Mouse (Mus musculus): ENCODE data around the gene Plxnd1.

The Plxnd1 gene

DNA sequence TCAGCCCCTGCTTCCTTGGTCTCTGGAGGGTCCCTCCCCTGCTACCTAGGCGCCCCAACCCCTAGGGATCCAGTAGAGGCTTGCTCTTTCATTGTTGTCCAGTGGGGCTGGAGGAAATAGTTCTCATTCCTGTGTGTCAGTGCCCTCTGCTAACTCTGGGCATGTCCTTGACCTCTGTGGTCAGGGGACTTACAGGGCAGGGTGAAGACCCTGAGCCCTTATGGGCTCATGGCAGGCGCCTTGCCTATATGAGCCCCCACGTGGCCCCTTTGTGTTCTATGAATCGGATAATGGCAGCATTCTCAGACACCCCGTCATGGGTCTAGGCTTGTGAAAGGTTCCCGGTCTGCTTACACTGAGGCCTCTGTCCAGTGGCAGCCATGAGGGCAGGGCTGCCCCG lies 4.0 kb upstream of the Plxnd1 start:
- DNase-seq = no peak

DNA sequence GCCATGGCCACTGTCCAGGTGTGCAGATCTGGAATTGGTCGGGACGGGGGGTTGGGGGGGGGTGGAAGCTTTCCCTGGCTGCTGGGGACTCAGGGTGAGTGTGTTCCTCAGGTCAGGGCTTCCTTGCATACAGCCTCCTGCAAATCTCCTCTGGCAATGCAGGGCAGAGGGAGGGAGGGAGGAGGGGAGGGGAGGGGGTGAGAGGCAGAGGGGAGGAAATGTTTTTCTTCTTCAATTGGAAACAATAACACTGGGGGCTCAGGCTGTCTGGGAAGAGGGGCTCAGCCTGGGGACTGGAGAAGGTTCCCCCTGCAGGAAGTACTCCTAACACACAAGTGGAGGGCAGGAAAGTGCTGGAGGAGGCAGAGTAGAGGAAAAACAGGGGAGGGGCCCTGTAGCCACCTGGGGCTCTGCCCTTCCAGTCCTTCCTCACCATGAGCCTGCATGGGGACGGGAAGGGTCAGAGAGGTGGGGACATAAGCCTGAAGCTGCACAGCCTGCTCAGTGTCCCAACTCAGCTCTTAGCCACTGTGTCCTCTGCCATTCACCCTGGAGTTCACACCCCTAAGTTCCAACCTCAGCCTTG lies 3.0 kb upstream of the Plxnd1 start:
- DNase-seq = no peak

DNA sequence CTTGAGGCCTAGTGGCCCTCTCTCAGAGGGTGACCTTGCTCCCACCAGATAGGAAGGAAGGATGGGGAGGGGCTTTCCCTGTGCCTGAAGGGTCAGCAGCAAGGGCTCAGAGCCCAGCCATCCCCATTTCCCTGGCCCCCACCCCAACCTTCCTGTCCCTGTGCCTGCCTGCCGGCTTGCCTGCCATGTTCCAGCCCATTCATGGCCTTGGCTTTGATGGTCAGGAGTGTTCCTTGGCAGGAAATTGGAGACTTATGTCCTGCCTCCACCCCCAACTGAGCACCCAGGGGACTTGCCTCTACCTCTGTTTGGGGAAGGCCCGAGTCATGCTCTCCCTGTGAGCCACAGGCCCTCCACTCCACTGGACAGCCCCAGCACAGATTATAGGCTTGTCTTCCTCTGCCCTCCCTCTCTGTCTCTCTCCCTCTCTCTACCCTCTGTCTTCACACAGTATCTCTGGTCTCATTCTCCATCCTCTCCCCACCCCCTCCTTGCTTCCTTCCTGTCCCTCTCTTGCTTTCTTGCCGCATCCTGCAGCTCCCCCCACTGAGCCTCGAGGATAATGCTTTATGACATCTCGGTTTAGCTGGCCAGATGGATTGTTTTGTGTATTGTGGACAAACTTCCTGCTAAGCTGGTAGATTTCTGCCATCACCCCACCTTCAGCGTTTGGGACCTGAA lies 1.5 kb upstream of the Plxnd1 start:
- peak; percentile 82 for DNase-seq

DNA sequence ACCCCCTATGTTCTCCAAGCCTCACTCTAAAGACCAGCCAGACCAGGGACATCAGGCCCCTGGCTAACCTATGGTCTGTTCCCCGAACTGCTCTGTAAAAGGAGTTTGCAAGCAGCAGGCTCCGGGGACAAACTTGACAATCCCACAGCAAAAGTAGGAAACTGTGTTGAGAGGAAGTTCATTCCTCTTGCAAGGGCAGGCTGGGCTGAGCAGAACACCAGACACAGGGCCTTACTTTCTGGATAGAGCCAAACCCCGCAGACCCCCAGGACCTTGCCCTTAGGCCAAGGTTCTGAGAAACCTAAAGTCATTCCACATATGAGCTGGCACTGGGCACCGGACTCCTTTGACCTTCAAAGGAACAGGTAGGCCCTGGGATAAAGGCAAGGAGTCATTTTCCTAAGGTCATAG lies 731 bp upstream of the Plxnd1 start:
- DNase-seq = no peak

DNA sequence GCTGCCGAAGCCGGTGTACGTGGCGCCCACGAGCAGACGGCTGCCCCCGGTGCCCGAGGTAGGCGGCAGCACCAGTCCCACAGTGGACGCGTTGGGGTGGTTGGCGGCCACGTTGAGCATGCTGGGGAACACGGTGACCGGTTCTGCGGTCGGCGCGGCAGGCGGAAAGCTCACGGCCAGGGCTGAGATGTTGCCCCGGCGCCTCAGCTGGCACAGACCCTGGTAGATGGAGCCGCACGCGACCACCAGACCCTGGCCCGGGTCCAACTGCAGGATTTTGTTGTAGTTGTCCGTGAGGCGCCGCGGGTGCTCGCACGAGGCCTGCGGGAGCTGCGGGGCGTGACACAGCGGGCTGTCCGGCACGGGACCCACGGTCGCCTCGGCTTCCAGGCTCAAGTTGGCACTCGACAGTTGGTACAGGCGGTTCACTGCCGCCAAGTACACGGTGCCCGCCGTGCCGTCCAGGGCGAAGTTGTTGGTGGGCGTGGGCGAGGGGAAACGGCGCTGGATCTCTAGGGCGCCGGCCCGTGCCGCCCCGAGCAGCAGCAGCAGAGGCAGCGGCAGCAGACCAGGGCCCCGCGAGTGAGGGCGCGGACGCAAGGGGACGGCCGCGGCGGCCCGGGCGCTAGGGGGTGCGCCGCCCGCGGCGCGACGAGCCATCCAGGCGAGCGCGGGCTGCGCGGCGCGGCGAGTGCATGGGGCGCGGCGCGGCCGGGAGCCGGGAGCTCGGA lies 494 bp downstream of the Plxnd1 start:
- DNase-seq = no peak

DNA sequence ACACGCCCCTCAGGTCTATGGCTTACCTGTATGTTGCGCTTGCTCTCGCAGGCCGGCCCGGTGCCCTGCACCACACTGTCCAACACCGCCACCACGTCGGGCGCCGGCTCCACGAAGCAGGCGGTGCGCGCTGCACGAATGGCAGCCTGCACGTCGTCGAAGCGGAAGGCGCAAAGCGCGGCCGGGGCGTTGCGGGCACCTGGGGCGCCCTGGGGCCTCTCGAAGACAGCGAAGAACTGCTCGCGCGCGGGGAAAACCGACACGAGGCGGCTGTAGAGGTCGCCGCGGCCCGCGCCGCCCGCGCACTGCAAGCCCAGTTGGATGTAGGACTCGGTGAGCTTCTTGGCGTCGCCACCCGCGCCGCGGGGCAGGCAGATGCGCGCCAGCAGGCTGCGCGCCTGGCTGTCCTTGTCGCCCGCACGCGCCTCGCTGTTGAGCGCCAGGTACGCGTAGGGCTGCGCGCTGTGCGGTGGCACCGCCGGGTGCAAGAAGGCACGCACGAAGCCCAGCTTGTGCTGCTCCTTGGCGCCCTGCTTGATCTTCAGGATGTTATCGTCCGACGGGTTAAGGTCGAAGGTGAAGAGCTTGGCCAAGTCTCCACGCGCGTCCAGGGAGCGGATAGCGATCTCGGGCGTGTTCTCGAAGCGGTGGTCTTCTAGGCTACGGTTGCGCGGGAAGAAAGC lies 1.2 kb downstream of the Plxnd1 start:
- no peak for DNase-seq

DNA sequence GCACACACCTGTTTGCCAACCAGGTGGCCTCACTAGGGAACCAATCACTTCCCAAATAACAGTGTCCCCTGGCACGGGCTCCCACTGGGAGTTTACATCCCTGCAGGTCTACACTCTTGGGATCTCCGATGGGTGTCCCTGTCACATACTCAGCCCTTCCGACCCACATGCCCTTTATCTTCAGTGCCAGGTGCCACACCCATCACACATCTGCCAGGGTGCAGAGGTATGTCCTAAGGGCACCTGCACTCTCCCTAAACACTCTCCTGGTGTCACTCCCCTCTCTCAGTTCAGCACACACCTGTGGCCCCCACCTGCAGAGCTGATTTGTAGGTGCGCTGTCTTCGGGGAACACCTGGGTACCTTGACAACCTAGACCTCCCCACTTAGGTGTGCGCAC lies 1.8 kb downstream of the Plxnd1 start:
- no peak for DNase-seq

DNA sequence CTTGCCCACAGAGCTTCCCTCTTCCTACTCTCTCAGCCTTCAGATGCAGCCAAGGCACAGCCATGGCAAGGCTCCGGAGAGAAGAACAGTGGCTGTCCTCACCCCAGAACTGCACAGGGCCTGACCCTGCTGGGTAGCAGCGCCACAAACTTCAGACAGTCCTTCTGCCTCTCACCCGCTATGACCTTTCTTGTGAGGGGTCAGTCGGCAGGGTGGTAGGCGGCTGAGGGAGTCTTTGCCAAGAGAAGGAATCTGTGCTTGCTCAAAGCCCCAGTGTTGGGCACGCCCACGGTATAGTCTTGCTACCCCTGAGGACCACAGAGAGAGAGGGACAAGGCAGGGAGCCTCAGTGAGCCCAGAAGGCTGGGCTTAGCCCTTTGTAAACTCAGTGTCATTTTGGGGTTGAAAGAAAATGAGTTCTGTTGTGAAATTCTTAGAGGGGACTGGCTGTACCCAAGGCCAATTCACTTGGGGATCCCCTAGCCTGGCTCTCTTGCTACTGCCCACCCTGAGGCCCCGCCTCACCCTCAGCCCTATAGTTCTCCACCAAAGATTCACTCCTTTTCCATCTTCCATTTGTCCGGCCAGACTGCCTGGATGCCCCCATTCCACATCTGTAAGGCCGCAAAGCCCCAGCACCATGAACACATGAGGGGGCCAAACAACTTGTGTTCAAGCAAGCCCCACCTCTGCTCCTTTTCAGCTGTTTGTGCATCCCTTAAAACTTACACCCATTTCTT lies 2.8 kb downstream of the Plxnd1 start:
- no peak for DNase-seq

DNA sequence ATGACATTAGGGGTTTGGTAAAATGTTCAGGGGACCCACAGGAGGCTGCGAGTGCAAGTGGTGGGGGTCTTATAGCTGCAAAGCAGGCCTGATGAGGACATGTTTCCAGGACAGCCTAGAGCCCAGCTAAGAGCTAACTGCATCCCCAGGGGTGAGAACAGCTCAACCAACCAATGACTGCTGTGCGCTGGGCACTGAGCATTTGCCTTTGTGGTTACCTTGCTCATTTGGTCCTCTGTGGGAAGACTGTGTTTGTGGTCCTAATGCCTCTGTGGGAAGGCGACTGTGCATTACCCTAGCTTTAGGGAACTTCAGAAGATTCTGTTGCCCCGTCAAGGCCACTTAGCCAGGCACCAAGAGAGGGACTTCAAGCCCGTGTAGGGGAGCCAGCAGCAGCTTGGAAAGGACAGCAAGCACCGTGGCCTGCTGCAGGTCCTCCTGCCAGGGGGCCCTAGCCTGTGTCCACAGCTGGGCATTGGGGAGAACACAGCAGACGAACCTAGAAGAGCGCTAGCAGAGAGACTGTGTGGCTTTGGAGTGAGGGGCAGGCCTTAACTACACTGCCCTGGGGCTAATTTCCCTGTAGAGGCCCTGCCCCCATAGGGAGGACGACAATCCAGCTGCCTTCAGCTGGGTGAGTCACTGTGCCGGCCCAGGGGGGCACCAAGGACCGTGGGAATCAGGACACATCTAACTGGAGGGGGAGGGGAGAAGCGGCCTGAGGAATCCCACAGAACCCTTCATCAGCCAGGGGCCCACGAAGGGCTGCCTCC lies 3.5 kb downstream of the Plxnd1 start:
- DNase-seq = no peak

DNA sequence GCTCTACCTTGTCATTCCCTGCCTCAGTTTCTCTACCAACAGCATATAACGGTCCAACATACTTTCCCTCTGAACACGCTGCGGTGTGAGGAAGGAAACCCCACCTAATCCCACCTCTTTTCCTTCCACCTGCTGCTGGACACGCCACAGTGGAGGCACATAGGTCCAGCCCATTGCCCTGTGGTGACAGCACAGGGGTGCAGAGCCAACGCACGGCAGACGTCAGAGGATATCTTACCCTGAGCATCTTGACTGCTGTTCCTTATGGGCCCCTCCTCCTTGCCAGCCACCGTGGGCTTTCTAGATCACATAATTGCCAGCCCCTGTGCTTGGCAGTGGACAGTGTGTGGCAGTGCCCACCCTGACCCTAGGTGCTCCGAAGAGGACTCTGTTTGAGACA lies 4.3 kb downstream of the Plxnd1 start:
- no peak for DNase-seq

DNA sequence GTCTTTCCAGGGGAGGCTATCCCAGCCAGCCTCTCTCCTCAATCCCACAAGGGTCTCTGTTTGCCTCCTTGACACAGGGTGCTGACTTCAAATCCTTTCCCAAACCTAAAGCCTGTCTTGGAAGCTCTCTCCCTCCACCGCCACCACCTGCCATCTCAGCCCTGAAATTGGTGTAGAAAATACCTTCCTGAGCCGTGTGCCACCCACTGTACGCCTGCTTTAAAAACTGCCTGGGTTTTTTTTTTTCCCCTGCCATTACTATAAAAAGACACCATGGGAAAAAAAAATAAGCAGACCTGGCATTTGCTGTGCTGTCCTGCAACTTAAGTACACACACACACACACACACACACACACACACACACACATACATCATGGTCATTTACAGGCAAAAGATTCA lies 4.7 kb downstream of the Plxnd1 start:
- DNase-seq = no peak

DNA sequence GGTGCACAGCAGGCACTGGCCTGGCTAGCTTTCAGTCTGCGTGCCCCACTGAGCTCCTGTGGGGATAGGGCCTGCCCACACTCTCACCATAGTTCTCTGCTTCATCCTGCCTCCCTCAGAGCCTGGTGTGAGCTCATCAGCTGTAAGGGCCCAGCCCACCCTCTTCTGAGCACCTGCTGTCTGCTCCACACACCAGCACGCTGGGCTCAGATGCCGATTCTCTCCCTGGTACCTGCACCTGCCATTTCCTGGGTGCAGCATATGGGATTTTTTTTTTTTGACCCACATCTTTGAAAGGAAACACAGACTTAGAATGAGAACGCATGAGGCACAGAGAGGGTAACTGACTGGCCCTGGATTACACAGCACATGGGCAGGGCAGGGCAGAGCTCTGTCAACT lies 5.2 kb downstream of the Plxnd1 start:
- DNase-seq = no peak

DNA sequence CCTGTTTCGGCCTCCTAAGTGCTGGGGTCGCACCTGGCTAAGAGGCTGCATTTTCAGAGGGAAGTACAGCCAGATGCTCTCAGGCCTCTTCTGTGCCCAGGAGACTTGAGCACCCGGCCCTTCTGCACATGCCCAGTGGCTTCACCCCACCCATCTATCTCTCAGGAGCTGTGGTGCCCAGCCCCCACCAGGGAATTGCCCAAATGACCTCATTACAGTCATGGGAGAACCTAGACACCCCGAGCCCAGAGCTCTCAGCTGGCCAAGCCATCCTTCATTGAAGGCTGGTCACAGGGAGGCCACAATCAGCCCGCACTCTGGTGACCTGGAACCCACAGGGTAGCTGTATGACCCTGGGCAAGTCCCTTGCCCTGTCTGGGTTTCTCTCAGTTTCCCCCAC lies 5.8 kb downstream of the Plxnd1 start:
- DNase-seq = no peak

DNA sequence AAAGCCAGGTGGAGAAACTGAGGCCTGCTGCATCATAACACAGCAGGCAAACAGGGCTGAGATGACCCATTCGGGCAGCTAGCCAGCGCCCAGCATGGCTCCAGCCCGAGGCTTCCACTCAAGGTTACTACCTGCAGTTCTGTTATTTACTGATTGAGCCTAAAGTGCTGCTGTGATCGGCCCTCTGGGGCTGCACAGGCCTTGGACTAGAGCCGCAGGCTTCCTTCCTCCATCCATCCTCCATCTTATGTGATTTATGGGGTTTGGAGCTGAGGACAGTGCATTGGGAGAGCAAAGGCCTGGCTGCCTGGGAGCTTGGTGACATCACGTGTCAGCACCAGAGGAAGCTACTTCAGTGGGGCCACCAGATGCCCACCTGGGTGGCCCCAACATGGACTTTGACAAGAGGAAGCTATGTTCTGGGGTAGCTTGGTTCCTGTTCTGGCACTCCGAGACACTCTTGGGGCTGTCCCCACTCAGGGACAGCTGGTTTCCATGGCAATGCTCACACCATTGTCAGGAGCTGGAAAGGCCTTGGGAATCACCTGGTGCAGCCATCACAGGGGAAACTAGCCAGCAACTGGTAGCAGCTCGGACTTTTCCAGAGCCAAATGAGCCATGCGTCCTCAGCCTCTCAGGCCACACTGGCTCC lies 7.6 kb downstream of the Plxnd1 start:
- peak; percentile 66 for DNase-seq

DNA sequence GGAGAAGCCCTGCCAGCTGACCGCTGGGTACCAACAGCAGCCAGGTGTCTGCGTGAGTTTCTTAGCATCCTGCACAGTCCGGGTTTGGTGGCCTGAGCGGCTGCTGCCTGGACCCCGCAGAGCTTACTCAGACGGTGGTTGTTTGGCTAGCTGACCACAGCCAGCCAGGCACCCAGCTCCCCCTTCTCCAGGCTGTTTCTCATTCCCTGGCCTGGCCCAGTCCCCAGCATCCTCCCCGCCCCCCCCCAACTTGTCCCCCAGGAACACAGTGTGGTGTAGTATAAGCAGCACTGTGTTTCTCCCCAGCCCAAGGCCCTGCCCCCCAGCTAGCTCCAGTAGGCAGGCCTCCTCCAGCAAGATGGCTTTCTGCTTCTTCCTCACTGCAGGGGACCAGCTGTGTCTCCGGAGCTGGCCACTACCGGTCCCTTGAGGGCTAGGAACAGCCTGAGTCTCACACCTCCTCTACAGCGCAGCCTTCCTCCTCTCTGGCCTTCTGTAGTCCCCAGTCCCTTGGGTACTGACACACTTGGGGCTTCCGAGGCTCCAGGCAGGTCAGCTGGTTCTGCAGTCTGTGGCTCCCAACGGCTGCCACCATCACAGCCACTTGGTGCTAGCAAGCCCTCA lies 8.2 kb downstream of the Plxnd1 start:
- no peak for DNase-seq

DNA sequence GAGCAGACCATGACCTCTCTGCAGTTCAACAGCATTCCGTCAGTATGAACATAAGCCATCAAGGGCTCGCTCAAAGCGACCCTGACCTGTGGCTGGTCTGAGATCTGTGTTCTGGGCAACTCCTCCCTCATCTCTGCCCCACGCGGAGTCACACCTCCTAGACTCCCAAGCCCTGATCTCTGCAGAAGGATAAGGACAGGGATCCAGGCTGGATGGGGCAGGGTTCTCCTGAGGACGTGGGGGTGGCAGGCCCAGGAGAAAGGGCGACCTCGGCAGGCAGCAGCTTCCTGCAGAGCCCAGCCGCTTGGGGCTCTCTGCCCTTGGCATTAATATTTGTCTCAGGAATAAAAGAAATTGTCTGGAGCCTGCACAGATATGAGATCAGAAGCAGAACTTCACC lies 9.2 kb downstream of the Plxnd1 start:
- no peak for DNase-seq

DNA sequence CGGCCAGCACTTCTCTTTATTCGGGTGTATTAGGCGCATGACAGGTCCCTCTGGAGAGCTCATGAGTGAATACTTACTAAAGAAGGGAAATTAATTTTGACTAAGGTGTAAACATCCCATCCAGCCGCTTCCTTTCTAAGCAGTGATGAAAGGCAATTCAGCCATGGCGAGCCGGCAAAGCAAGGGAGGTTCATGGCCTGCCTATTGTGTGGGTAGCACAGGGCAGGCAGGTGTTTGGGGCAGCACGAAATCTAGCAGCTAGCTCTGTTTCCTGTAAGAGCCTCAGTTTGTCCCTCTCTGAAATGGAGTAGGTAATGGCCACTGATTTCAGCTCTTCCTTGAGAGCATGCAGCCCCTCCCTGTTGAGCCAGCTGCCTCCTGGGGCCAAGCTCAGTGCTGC lies 10.2 kb downstream of the Plxnd1 start:
- no peak for DNase-seq

DNA sequence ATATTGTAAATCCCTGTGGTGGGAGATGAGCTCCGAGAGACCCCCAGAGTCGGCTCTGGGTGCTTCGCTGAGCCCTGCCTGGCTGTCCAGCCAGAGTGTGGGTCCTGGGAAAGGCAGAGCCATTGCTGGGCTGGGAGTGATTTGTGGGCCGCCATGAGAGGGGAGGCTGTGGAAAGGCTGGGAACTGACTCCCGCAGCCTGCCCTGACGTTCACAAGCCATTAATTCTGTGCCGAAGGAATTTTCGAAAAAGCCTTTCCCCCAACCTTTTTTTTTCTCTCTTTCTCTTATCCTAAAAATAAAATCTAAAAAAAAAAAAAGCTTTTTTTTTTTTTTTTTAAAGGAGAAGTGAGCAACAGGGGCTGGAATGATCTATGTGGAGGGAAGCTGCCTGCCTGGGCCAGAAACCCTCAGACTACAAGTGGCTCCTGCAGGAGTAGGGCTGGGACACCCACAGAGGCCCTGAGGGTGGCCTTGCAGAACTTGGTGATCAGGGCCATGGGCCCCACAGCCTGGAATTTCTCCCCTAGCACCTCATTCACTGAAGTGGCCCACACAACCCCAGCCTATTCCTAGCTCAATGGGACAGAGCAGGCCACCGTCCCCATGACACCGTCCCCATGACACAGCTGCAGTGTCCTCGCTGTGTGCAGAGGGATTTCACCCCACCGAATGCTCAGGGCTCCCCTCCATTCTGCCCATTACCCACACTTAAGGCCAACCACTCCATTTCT lies 11.3 kb downstream of the Plxnd1 start:
- DNase-seq = no peak

DNA sequence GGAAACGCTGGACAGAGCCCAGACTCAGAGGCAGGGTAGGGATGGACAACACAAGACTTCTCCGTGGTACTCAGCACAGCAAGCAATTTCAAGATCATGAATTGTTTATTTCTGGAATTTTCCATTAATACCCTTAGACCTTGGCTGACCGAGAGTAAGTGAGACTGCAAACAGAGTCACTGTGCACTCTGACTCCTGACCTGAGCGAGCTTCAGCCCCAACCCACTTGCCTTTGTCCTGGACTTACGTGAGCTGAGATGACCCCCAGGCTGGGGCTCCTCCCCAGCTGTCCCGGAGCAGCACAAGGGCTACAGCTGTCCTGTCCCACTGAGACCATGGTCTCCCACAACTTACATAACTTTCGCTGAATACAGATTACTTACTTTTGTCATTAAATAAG lies 11.9 kb downstream of the Plxnd1 start:
- no peak for DNase-seq

DNA sequence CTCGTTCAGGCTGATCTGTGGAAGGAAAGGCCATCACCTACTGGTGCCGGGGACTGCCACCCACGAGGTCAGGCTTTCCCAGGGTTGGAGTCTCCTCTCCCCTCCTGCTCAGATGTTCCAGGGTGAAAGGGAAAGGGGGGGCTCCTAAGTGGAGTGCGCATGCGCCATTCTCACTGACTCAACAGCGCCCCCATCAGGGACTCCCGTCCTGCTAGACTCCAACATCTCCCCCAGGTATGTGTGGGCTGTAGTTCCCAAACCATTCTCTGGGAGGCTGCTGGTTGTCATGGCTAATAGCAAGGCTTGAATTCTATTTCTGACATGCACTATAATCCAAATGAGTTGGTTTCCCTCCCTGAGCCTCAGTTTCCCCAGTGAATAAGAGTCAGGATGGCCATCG lies 16.2 kb downstream of the Plxnd1 start:
- DNase-seq = no peak

DNA sequence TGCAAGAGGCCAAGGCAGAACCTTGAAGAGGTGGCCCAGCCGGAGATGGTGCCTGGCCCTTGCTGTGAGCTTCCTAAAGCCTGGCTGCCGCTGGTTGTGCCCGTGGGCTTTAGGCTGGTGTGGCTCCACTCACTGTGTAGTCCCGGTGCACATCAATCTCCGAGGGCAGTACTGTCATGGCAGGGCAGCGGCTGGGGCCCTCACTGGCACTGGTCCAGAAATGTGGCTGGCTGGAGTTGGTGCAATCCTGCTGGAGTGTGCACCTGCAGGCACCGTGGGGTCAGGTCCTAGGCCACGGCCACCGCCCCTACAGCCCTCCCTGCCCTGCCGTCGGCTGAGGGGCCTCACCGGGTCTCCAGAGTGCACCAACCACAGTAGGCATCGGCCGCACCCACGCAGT lies 17.0 kb downstream of the Plxnd1 start:
- no peak for DNase-seq

Measured in kidney, adult 11 months (tissue).